Mouse (Mus musculus) E14TG2a.4 (cell line): ENCODE measurements at regions not wholly inside any gene's neighbourhood (a gene's known extent, or its start where the extent isn't known, plus 50 kb on each side); places are given as distances from the start of the nearest gene placed in this dataset.

Experiments used
- H3K27me3 ChIP-seq: 2 replicates; pipeline ENCODE4 v1.6.1; 2014; ENCODE audit warnings: low read length, control low read depth; ENCODE audit not compliant: insufficient read depth
- H3K36me3 ChIP-seq: 2 replicates; pipeline ENCODE4 v1.6.1; 2014; ENCODE audit warnings: low read length, control low read depth; ENCODE audit not compliant: insufficient read depth
- H3K4me1 ChIP-seq: replicated peaks from 2 replicates; pipeline ENCODE4 v1.6.1; 2014; ENCODE audit warnings: low read depth, low read length, control low read depth
- H3K4me3 ChIP-seq: replicated peaks from 2 replicates; pipeline ENCODE4 v1.5.1; 2014; ENCODE audit warnings: mild to moderate bottlenecking, low read length
- H3K9me3 ChIP-seq: 2 replicates; pipeline ENCODE4 v1.6.1; 2014; ENCODE audit warnings: low read length, control low read depth
- CTCF ChIP-seq: conservative IDR thresholded peaks from 2 replicates; pipeline ENCODE4 v1.5.1; 2014; ENCODE audit warnings: low read length
- NANOG ChIP-seq: IDR thresholded peaks from 2 replicates; pipeline ENCODE4 v1.6.1; 2014; ENCODE audit warnings: borderline replicate concordance, low read length, mixed read lengths
- POU5F1 ChIP-seq: IDR thresholded peaks from 2 replicates; pipeline ENCODE4 v1.6.1; 2014; ENCODE audit warnings: low read length, borderline replicate concordance

DNA sequence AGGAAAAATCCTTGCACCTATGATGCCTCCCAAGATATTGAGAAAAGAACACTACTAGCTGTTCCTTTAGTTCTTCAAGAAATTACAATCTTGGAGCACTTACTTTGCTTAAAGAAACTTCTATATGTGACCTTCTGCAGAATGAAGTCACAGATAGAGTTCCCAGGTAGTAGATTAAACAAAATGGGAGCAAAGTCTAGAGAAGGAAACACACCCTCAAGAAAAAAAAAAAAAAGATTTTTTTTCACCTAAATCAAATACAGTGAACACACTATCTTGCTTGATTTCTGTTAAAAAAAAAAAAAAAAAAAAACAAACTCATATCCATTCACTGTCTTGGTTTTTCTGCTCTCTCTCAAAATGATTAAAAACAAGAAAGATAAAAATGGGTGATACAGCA lies 76.6 kb upstream of the Kynu start:
- H3K4me3 ChIP-seq = no peak overlapping the region
- H3K27me3 ChIP-seq = no peaks in the 10 kb centered on the region
- no peaks in the 10 kb centered on the region for H3K4me1 ChIP-seq
- TF ChIP-seq CTCF (no peak), POU5F1 (no peak), NANOG (no peak)
- H3K36me3 ChIP-seq = no peaks in the 10 kb centered on the region
- peaks cover 13% of the 10 kb centered on the region for H3K9me3 ChIP-seq

- no peak for TF ChIP-seq CTCF
- TF ChIP-seq NANOG = no peak
- no peak for TF ChIP-seq POU5F1
- Histone ChIP-seq H3K4me1 (no peaks in the 10 kb centered on the region), H3K36me3 (no peaks in the 10 kb centered on the region), H3K27me3 (no peaks in the 10 kb centered on the region), H3K9me3 (peaks cover 13% of the 10 kb centered on the region), H3K4me3 (no peak overlapping the region)
Measured at GRCm38 (mm10) chr2:43479871-43480270, 75.3 kb upstream of the Kynu start.
